Mouse (Mus musculus) kidney, postnatal 10 days (tissue): ENCODE measurements around the gene Wwox.

Source experiments
- DNase-seq: peaks from one replicate; pipeline ENCODE4 v3.0.0; 2021; ENCODE audit warnings: mixed read lengths

The Wwox gene

GRCm38 (mm10) chr8:115046496-115046895 lies 607.0 kb downstream of the Wwox start:
- peak; percentile 15 for DNase-seq

GRCm38 (mm10) chr8:115058193-115058835 lies 618.9 kb downstream of the Wwox start:
- no peak for DNase-seq

GRCm38 (mm10) chr8:115063623-115064022 lies 624.2 kb downstream of the Wwox start:
- no peak for DNase-seq

GRCm38 (mm10) chr8:115064691-115065090 lies 625.2 kb downstream of the Wwox start:
- no peak for DNase-seq

- DNase-seq: no peak
Observed at GRCm38 (mm10) chr8:115065386-115065785, 625.9 kb downstream of the Wwox start.

GRCm38 (mm10) chr8:115066550-115067058 lies 627.1 kb downstream of the Wwox start:
- no peak for DNase-seq

- no peak for DNase-seq
Observed at GRCm38 (mm10) chr8:115068723-115069122, 629.3 kb downstream of the Wwox start.

GRCm38 (mm10) chr8:115070225-115070624 lies 630.8 kb downstream of the Wwox start:
- DNase-seq: no peak

GRCm38 (mm10) chr8:115071231-115071630 lies 631.8 kb downstream of the Wwox start:
- no peak for DNase-seq

GRCm38 (mm10) chr8:115078296-115078695 lies 638.8 kb downstream of the Wwox start:
- DNase-seq: no peak

GRCm38 (mm10) chr8:115081302-115082207 lies 642.1 kb downstream of the Wwox start:
- DNase-seq: no peak

GRCm38 (mm10) chr8:115088162-115088561 lies 648.7 kb downstream of the Wwox start:
- no peak for DNase-seq

GRCm38 (mm10) chr8:115089744-115090143 lies 650.3 kb downstream of the Wwox start:
- peak; percentile 15 for DNase-seq

- DNase-seq: no peak
Observed at GRCm38 (mm10) chr8:115090202-115090601, 650.7 kb downstream of the Wwox start.

GRCm38 (mm10) chr8:115095548-115095947 lies 656.1 kb downstream of the Wwox start:
- DNase-seq: peak; percentile 50

GRCm38 (mm10) chr8:115097988-115098562 lies 658.6 kb downstream of the Wwox start:
- DNase-seq: peak; percentile 24

GRCm38 (mm10) chr8:115109309-115109708 lies 669.9 kb downstream of the Wwox start:
- no peak for DNase-seq

GRCm38 (mm10) chr8:115110423-115110822 lies 671.0 kb downstream of the Wwox start:
- peak; percentile 25 for DNase-seq

GRCm38 (mm10) chr8:115112062-115112461 lies 672.6 kb downstream of the Wwox start:
- DNase-seq: no peak

- no peak for DNase-seq
Observed at GRCm38 (mm10) chr8:115114498-115114897, 675.0 kb downstream of the Wwox start.

GRCm38 (mm10) chr8:115126081-115126480 lies 686.6 kb downstream of the Wwox start:
- no peak for DNase-seq

- DNase-seq: no peak
Observed at GRCm38 (mm10) chr8:115126674-115127073, 687.2 kb downstream of the Wwox start.

GRCm38 (mm10) chr8:115129307-115129706 lies 689.9 kb downstream of the Wwox start:
- DNase-seq: no peak
